In genomic region chr4:44905651-44906271, GRCm38 (mm10) we compare ENCODE assay signal across 8 mouse cellular contexts.
DNase-seq lines count a peak whose midpoint lies in the region.

No protein-coding gene starts in this region.

- intact Hi-C loops in left cerebral cortex, postnatal 14 days (cut with DNase I), result no loop called here

- DNase-seq in right cerebral cortex, postnatal 4 days, result peak; percentile 12
- no peak for DNase-seq in right cerebral cortex, postnatal 25 days
- DNase-seq in embryo, embryonic 9.5 days (ENCODE audit: extremely low spot score), result peak; percentile 52
- peak; percentile 16 for DNase-seq in lung, postnatal 25 days (ENCODE audit: low spot score)
- DNase-seq in spleen, adult 12 weeks (ENCODE audit: low spot score), result peak; percentile 33
- no peak for DNase-seq in gastrocnemius, postnatal 10 days
- no peak for DNase-seq in left cerebral cortex, adult 8-10 months (ENCODE audit: low spot score in 2 of 2)
- no peak for DNase-seq in left cerebral cortex, postnatal 14 days (ENCODE audit: low spot score in 2 of 2)

Comparison
In these comparisons a context has a peak if more than half of its experiments do, and no peak if none do; other contexts are left out.
1. DNase-seq: peak in right cerebral cortex, postnatal 4 days (single experiment), embryo, embryonic 9.5 days (single experiment), lung, postnatal 25 days (single experiment) and spleen, adult 12 weeks (single experiment); none in right cerebral cortex, postnatal 25 days (single experiment), gastrocnemius, postnatal 10 days (single experiment), left cerebral cortex, adult 8-10 months (0 of 2) and left cerebral cortex, postnatal 14 days (0 of 2).